Mouse (Mus musculus): Measurements from ENCODE around the gene Pkd1. TPM values are rescaled to one million over a fixed set of nuclear protein-coding genes. Genes with fewer than 3 reads are reported as not detected.

Gene Pkd1
- polyA plus RNA-seq, 1 experiment from 2014 or later = 20.6 TPM

- DNase-seq (ENCODE audit: low spot score) (no peak), ATAC-seq (ENCODE audit: insufficient read depth, low FRiP score, low TSS enrichment) (no peak)
- no peak overlapping the region; the same call in 1 of the 2 replicates for H3K9ac ChIP-seq (ENCODE audit: low read length)
- 83% methylated on average over 8 of the region's 8 CpGs for WGBS
- H3K4me1 ChIP-seq (ENCODE audit: control insufficient read depth, insufficient read depth, low read length) = no peaks in the 10 kb centered on the region
- H3K4me2 ChIP-seq (ENCODE audit: low read depth) = no peak overlapping the region
- no peak overlapping the region for H3K27ac ChIP-seq (ENCODE audit: low read depth, low read length)
- no peaks in the 10 kb centered on the region for H3K27me3 ChIP-seq (ENCODE audit: control insufficient read depth, insufficient read depth, low read length)
- no peaks in the 10 kb centered on the region for H3K9me3 ChIP-seq (ENCODE audit: control insufficient read depth, low read length)
- no peak overlapping the region for H3K4me3 ChIP-seq (ENCODE audit: low read depth, low read length)
- H3K36me3 ChIP-seq (ENCODE audit: control insufficient read depth, insufficient read depth, low read length) = peaks cover 8% of the 10 kb centered on the region
Measured at GRCm38 (mm10) chr17:24567034-24567779, 17.6 kb downstream of the Pkd1 start.

GRCm38 (mm10) chr17:24569837-24570236, 20.2 kb downstream of the Pkd1 start:
- ATAC-seq (ENCODE audit: insufficient read depth, low FRiP score, low TSS enrichment) (no peak), DNase-seq (ENCODE audit: low spot score) (no peak)
- peaks cover 12% of the 10 kb centered on the region for H3K36me3 ChIP-seq (ENCODE audit: control insufficient read depth, insufficient read depth, low read length)
- no peak overlapping the region for H3K4me3 ChIP-seq (ENCODE audit: low read depth, low read length)
- H3K9ac ChIP-seq (ENCODE audit: low read length) = no peak overlapping the region
- H3K4me2 ChIP-seq (ENCODE audit: low read depth) = no peak overlapping the region
- no peak overlapping the region for H3K27ac ChIP-seq (ENCODE audit: low read depth, low read length)
- H3K4me1 ChIP-seq (ENCODE audit: control insufficient read depth, insufficient read depth, low read length) = no peaks in the 10 kb centered on the region
- no peaks in the 10 kb centered on the region for H3K9me3 ChIP-seq (ENCODE audit: control insufficient read depth, low read length)
- no peaks in the 10 kb centered on the region for H3K27me3 ChIP-seq (ENCODE audit: control insufficient read depth, insufficient read depth, low read length)
- 93% methylated on average over 4 of the region's 4 CpGs for WGBS

DNA sequence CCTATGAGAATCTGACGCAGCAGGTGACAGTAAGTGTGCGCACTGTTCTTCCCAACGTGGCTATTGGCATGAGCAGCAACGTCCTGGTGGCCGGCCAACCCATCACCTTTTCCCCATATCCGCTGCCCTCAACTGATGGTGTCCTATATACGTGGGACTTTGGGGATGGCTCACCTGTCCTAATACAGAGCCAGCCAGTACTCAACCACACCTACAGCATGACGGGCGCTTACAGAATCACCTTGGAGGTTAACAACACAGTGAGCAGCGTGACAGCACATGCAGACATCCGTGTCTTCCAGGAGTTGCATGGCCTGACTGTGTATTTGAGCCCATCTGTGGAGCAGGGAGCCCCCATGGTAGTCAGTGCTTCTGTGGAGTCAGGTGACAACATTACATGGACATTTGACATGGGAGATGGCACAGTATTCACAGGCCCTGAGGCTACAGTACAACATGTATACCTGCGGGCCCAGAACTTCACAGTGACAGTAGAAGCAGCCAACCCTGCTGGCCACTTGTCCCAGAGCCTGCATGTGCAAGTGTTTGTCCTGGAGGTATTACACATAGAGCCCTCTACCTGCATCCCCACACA, 23.1 kb downstream of the Pkd1 start:
- Histone ChIP-seq H3K9ac (ENCODE audit: low read length) (no peak overlapping the region), H3K4me2 (ENCODE audit: low read depth) (no peak overlapping the region), H3K9me3 (ENCODE audit: control insufficient read depth, low read length) (no peaks in the 10 kb centered on the region), H3K36me3 (ENCODE audit: control insufficient read depth, insufficient read depth, low read length) (peaks cover 12% of the 10 kb centered on the region), H3K27me3 (ENCODE audit: control insufficient read depth, insufficient read depth, low read length) (no peaks in the 10 kb centered on the region), H3K27ac (ENCODE audit: low read depth, low read length) (no peak overlapping the region), H3K4me1 (ENCODE audit: control insufficient read depth, insufficient read depth, low read length) (no peaks in the 10 kb centered on the region), H3K4me3 (ENCODE audit: low read depth, low read length) (no peak overlapping the region)
- DNase-seq (ENCODE audit: low spot score) (no peak), ATAC-seq (ENCODE audit: insufficient read depth, low FRiP score, low TSS enrichment) (no peak)
- WGBS = 95% methylated on average over 12 of the region's 12 CpGs

- Histone ChIP-seq H3K27ac (ENCODE audit: low read depth, low read length) (no peak overlapping the region), H3K9me3 (ENCODE audit: control insufficient read depth, low read length) (no peaks in the 10 kb centered on the region), H3K36me3 (ENCODE audit: control insufficient read depth, insufficient read depth, low read length) (peaks cover 11% of the 10 kb centered on the region), H3K27me3 (ENCODE audit: control insufficient read depth, insufficient read depth, low read length) (no peaks in the 10 kb centered on the region), H3K4me1 (ENCODE audit: control insufficient read depth, insufficient read depth, low read length) (no peaks in the 10 kb centered on the region), H3K4me3 (ENCODE audit: low read depth, low read length) (no peak overlapping the region), H3K4me2 (ENCODE audit: low read depth) (no peak overlapping the region), H3K9ac (ENCODE audit: low read length) (no peak overlapping the region)
- ATAC-seq (ENCODE audit: insufficient read depth, low FRiP score, low TSS enrichment) = no peak
- 95% methylated on average over 9 of the region's 9 CpGs for WGBS
- DNase-seq (ENCODE audit: low spot score) = no peak
Measured at GRCm38 (mm10) chr17:24573811-24574210, 24.2 kb downstream of the Pkd1 start.

DNA sequence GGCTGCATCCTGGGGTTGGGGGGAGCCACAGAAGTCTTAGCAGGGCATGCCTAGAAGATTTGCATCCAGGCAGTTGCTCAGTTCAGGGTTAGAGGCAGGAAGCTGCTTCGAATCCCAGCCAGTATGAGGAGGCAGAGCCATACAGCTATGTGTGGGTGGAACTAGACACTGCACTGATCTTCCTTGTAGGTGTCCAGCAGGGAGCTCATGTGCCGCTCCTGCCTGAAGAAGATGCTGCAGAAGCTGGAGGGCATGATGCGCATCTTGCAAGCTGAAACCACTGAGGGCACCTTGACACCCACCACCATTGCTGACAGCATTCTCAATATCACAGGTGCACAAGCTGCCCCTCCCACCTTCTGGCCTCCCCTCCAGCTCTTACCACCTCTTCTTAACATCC, 29.9 kb downstream of the Pkd1 start:
- no peak overlapping the region for H3K4me3 ChIP-seq (ENCODE audit: low read depth, low read length)
- H3K4me1 ChIP-seq (ENCODE audit: control insufficient read depth, insufficient read depth, low read length) = no peaks in the 10 kb centered on the region
- H3K27me3 ChIP-seq (ENCODE audit: control insufficient read depth, insufficient read depth, low read length) = no peaks in the 10 kb centered on the region
- H3K9ac ChIP-seq (ENCODE audit: low read length) = no peak overlapping the region
- no peaks in the 10 kb centered on the region for H3K9me3 ChIP-seq (ENCODE audit: control insufficient read depth, low read length)
- peaks cover 14% of the 10 kb centered on the region for H3K36me3 ChIP-seq (ENCODE audit: control insufficient read depth, insufficient read depth, low read length)
- no peak for DNase-seq (ENCODE audit: low spot score)
- no peak overlapping the region for H3K4me2 ChIP-seq (ENCODE audit: low read depth)
- H3K27ac ChIP-seq (ENCODE audit: low read depth, low read length) = no peak overlapping the region
- WGBS = 96% methylated on average over 3 of the region's 3 CpGs
- no peak for ATAC-seq (ENCODE audit: insufficient read depth, low FRiP score, low TSS enrichment)

- no peak overlapping the region for H3K27ac ChIP-seq (ENCODE audit: low read depth, low read length)
- ATAC-seq (ENCODE audit: insufficient read depth, low FRiP score, low TSS enrichment) (no peak), DNase-seq (ENCODE audit: low spot score) (no peak)
- 93% methylated on average over 2 of the region's 2 CpGs for WGBS
- no peaks in the 10 kb centered on the region for H3K9me3 ChIP-seq (ENCODE audit: control insufficient read depth, low read length)
- no peak overlapping the region for H3K9ac ChIP-seq (ENCODE audit: low read length)
- peaks cover 14% of the 10 kb centered on the region for H3K36me3 ChIP-seq (ENCODE audit: control insufficient read depth, insufficient read depth, low read length)
- no peaks in the 10 kb centered on the region for H3K27me3 ChIP-seq (ENCODE audit: control insufficient read depth, insufficient read depth, low read length)
- no peak overlapping the region for H3K4me2 ChIP-seq (ENCODE audit: low read depth)
- H3K4me1 ChIP-seq (ENCODE audit: control insufficient read depth, insufficient read depth, low read length) = no peaks in the 10 kb centered on the region
- no peak overlapping the region for H3K4me3 ChIP-seq (ENCODE audit: low read depth, low read length)
Measured at GRCm38 (mm10) chr17:24580287-24580686, 30.7 kb downstream of the Pkd1 start.

DNA sequence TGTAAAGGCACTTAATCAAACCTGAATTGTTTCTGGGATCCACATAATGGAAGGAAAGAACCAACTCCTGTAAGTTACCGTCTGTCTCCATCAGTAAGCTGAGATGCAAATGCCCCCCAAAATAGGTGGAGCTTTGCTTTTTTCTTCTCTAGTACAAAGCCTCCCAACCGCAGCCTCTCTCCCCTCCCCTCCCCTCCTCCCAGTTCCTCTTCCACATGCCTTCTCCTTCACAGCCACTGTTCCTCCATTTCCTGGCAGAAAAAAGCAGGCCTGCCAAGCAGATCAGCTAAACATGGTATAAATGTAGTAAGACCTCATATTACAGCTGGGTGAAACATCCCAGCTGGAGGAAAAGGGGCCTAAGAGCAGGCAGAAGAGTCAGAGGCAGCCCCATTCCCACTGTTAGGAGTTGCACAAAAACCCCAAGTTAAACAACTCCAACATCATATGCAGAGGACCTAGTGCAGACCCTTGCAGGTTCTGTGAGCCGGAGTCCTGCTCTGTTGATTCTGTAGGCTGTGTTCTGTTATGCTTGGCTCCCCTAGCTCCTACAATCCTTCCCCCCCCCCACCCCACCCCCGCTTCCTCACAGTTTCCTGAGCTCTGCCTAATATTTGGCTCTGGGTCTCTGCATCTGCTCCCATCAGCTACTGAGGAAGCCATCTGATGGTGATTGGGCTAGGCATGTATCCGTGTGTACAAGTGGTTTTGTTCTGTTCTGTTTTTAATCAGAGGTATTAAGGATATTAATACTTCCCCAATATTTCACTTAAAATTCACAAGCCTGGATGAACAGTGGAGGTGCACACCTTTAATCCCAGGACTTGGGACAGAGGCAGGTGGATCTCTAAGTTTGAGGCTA, 34.2 kb downstream of the Pkd1 start:
- Histone ChIP-seq H3K9ac (ENCODE audit: low read length) (no peak overlapping the region), H3K4me3 (ENCODE audit: low read depth, low read length) (no peak overlapping the region), H3K27ac (ENCODE audit: low read depth, low read length) (no peak overlapping the region), H3K4me2 (ENCODE audit: low read depth) (no peak overlapping the region), H3K27me3 (ENCODE audit: control insufficient read depth, insufficient read depth, low read length) (no peaks in the 10 kb centered on the region), H3K36me3 (ENCODE audit: control insufficient read depth, insufficient read depth, low read length) (peaks cover 21% of the 10 kb centered on the region), H3K9me3 (ENCODE audit: control insufficient read depth, low read length) (no peaks in the 10 kb centered on the region), H3K4me1 (ENCODE audit: control insufficient read depth, insufficient read depth, low read length) (no peaks in the 10 kb centered on the region)
- ATAC-seq (ENCODE audit: insufficient read depth, low FRiP score, low TSS enrichment) (no peak), DNase-seq (ENCODE audit: low spot score) (no peak)
- WGBS = 73% methylated on average over 5 of the region's 5 CpGs

DNA sequence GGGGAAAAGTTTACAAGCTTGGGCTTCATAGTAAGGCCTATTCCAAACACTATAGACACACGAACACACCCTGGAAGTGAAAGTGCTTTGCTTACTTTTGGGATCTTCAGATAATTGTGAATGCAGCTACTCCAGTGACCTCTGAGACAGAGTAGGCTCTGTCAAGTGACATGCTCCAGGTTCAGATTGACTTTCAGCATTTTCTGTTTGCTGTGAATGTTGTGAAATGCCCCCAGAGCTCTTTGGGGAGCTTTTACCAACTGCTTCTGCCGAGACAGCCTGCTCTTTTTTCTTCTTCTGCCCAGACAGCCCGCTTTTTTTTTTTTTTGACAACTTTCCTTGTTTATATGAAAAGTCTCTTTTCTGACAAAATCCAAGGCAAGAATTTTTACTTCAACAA, 34.9 kb downstream of the Pkd1 start:
- Histone ChIP-seq H3K27me3 (ENCODE audit: control insufficient read depth, insufficient read depth, low read length) (no peaks in the 10 kb centered on the region), H3K27ac (ENCODE audit: low read depth, low read length) (no peak overlapping the region), H3K9me3 (ENCODE audit: control insufficient read depth, low read length) (no peaks in the 10 kb centered on the region), H3K4me1 (ENCODE audit: control insufficient read depth, insufficient read depth, low read length) (no peaks in the 10 kb centered on the region), H3K4me2 (ENCODE audit: low read depth) (no peak overlapping the region), H3K36me3 (ENCODE audit: control insufficient read depth, insufficient read depth, low read length) (peaks cover 20% of the 10 kb centered on the region), H3K9ac (ENCODE audit: low read length) (no peak overlapping the region), H3K4me3 (ENCODE audit: low read depth, low read length) (no peak overlapping the region)
- 91% methylated on average over 3 of the region's 3 CpGs for WGBS
- ATAC-seq (ENCODE audit: insufficient read depth, low FRiP score, low TSS enrichment) (no peak), DNase-seq (ENCODE audit: low spot score) (no peak)

All from neural tube, embryonic 11.5 days (tissue).